Mouse (Mus musculus) v-Abl transformed pro-B cells (cell line): ENCODE measurements at regions not wholly inside any gene's neighbourhood (a gene's known extent, or its start where the extent isn't known, plus 50 kb on each side); places are given as distances from the start of the nearest gene placed in this dataset.

Source experiments
- in situ Hi-C, 2 experiments: fragments of 400-800 bp; cut with MboI; formaldehyde crosslinking; loops; one replicate each; pipeline ENCODE4 v1.15.1; 2025; ENCODE audit not compliant: unreplicated experiment in 2 of 2

DNA sequence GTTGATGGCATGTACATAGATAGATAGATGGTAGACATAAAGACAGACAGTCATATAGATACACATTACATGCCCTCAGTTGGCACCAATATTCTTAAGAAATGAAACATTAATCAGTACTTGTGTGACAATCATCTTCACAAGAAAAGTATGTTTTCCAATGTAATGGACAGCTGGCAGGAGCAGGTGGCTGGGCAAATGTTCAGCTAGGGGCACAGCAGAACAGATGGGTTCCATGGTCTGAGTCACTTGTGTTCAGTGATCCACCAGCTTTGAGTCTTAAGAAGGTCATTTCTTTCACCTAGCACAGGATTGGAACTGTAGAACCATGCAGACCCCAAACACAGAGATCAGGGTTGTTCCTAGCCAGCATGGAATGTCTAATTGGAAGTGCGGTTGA, 2631.2 kb upstream of the 5930422O12Rik start:
- in situ Hi-C loops: no loop called here

DNA sequence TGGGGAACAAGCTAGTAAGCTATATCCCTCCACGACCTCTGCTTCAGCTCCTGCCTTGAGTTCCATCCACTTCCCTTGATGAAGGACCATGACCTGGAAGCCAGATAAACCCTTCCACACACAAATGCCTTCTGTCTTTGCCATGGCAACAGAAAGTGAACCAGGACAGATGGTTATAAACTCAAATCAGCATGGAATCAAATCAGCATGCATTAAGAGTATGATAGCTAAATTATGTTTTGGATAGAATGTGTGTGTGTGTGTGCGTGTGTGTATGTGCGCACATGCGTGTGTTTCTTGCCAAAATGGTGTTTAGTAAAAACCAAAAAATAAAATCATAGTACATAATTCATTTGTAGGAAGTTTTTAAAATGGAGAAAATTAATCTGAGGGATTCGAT, 2611.5 kb upstream of the 5930422O12Rik start:
- in situ Hi-C loops: no loop called here

DNA sequence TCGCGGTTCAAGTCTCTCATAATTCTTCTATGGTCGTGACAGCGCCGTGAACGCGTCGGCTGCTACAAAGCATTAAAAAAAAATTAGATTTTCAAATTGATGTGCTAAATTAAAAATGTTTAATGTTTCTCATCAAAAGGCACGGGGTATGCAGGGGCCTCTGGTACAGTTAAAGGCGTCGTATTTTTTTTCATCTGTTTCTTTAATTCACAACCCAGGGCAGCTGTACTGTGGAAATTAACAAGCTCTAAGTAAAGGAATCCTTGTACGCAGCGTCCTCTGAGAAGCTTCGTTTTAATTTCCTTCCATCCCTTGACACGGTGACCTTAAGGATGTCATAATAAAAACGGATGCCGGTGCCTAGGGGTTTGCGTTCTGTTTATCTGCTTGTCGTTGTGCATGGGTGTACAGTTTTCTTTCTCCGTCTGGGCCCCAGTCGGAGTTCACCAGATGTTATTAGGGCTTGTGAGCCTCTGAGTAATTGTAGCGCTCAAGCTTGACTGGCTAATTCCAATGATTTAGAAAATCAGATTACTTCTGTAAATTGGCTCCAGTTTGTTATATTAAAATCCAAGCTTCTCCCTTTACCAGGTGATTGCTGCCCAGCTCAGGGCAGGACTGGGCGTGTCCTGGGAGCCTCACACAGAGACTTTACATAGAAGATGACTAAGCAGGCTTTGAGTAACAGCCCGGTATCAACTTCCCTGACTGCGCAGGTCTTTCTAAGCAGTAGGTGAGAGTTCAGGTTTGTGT, 2605.5 kb upstream of the 5930422O12Rik start:
- in situ Hi-C loops: no loop called here

DNA sequence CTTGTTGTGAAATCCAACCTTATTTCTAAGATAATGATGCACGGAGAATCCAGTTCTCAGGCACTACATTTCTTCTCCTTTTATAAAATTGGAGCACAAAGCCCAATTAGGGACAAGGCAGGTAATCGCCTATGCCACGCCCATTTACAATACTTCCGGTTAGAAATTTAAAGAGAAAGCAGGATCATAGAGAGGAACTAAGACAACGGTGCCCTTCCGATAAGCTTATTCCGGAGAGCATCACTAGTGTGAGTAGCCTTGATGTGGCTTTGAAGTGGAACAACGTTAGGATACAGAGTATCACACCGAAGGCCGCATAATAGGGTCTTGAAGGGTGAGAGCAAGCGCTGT, 2604.9 kb upstream of the 5930422O12Rik start:
- in situ Hi-C loops: no loop called here

DNA sequence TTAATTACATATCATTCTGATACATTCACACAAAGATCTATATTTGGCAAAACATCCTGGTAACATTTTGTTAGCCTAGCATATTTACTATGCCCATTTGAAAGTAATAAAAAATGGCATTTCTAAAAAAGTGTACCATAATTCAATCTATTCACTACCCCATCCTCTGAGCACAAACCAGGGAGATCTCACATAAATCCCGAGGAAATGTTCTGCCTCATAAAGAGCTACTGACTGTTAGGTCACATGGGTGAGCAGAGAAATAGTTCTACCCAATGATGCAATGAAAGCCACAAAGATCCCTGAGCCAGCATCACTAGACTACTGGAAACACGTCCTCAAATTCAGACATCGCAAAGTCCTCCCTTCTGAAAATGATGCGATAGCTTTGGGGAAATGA, 2602.5 kb upstream of the 5930422O12Rik start:
- in situ Hi-C loops: no loop called here

DNA sequence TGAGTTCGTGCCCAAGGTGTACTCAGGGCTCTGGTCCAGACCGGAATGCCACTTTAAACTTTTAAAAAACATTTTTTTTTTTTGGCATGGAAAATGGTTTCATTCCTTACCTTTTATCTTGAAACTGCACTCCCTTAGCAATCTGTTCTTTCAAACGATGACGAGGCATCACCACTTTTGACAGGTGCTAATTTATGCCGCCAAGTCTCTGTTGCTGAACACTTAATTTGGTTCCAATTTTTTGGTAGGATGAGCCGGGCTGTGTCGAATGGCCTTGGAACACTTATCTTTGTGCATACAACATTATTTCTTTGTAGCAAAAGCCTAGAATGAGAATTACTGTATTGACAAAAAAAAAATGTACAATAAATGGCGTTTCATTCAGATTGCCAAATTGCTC, 2590.5 kb upstream of the 5930422O12Rik start:
- in situ Hi-C loops: loop anchor here in 1 of 2 experiments (10.0 kb wide), 1 partner anchor 197 kb away; no protein-coding TSS in a partner anchor

DNA sequence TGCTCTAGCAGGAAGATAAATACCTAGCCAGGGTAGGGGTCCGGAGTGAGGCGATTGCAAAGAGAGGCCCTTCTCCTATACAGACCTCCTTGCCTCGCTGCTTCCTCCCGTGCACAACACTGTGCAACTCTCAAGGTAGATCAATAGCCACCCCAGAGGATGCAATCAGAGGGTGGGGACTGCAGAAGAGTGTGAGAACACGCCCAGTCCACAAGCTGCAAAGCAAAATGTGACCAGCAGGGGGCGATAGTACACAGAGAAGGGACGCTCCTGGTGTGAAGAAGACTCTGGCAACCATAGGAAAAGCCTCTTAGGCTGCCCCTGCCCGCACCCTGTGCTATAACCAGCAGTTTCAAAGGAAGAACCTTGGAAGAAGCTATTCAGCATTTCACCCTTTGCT, 2588.4 kb upstream of the 5930422O12Rik start:
- in situ Hi-C loops: loop anchor here (5.0 to 10.0 kb wide), 2 partner anchors 82 to 195 kb away; no protein-coding TSS in a partner anchor

DNA sequence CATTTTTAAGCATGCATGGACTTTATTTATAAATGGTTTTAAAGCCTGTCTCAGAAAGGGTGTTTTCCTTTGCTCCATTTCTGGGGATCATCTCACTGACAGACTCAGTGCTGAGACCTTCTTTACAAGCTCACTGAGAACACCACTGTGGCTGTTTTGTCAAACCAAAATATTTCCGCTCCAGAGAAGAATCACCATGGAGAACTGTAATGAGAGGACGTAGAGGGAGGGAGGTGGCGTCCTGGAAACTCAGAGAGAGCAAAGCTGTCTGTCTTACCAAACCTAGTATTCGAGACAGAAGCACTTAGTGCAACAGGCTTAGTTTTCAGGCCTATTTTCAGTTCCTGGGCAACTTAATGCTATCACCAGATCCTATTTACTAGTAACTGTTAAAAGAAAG, 2565.5 kb upstream of the 5930422O12Rik start:
- in situ Hi-C loops: loop anchor here in 1 of 2 experiments (25.0 kb wide), 1 partner anchor 349 kb away; no protein-coding TSS in a partner anchor

DNA sequence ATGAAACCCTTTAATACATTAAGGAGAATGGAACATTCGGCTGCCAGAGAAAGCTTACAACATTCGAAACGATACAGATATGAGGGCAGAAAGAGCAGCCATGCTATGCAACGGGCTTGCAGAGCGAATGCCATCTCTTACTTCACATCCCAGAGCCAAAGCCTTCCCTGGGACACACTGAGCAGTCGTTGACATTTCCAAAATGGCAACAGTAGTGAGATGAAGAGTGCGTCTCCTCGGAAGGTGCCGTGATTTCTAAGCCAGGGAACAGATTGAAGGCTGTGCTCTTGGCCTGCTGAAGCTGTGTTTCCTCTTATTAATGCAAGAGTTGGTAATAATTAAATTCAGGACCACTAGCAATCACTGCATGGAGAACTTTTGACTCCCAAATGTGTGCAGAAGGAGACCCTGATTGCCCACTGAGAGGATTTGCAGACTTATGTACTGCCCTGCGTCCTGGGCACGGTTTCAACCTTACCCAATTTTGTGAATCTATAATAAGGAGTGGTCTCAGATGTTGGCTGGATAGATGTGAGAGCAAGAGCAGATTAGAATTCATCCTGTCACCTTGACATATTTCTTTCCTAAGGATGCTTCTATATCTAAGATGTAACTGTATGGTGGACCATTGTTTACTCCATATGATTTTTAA, 2522.3 kb upstream of the 5930422O12Rik start:
- in situ Hi-C loops: no loop called here

DNA sequence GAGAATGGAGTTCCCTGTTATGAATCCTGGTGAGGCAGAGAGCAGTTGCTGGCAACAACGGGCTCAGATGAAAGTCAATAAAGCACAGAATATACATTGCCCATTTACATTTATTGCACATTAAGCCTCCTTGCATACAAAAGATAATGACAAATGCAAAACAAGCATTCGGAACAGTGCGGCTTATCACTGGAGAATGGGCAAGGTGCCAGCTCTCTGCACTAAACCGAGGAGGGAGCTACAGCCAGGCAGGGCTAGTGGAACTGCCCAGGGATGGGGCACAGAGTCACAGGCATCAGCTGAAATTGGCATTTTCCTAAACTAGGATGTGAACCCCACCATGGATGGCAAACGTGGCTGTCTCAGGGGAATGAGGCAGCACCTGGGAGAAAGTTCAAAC, 2514.8 kb upstream of the 5930422O12Rik start:
- in situ Hi-C loops: no loop called here

DNA sequence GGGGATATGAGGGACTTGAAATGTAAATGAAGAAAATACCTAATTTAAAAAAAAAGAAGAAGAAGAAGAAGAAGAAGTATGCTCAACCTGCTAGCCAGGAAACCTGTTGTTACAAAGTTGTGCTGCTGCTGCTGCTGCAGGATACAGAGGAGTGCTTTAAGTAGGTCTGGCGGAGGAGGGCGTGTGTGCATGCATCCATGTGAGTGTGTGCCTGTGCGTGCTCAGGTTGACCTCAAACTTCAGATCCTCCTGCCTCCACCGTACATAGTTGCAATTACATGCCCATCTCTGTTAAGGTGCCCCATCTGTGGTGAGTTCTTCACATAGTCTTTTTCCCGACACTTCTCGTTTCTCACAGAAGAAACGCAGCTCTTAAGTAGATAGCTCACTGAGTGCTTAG, 2513.4 kb upstream of the 5930422O12Rik start:
- in situ Hi-C loops: no loop called here

DNA sequence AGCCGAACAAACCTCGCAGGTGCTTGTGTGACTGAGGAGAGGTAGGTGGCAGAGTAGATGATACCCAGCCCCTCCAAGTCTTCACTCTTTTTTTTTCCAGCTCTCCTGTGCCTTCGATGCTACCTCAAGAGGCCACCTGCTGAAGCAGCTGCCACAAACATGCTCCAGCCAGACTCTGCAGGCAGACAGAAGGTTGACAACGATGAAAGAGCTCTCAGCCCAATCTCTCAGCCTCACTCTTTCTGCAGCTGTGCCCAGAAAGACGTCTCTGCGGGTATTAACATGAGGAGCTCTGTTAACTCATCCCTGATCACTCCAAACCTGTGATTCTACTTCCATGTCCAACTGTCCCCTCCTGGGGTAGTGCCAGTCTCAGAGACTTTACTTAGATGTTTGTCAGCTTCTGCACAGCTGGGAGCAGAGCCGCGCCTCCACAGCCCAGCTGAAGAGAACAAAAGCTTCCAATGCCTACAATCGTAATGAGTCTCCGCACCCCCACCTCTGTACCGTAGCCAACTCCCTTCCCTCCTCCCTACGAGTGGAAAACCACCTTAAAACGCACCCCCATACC, 2512.8 kb upstream of the 5930422O12Rik start:
- in situ Hi-C loops: no loop called here

DNA sequence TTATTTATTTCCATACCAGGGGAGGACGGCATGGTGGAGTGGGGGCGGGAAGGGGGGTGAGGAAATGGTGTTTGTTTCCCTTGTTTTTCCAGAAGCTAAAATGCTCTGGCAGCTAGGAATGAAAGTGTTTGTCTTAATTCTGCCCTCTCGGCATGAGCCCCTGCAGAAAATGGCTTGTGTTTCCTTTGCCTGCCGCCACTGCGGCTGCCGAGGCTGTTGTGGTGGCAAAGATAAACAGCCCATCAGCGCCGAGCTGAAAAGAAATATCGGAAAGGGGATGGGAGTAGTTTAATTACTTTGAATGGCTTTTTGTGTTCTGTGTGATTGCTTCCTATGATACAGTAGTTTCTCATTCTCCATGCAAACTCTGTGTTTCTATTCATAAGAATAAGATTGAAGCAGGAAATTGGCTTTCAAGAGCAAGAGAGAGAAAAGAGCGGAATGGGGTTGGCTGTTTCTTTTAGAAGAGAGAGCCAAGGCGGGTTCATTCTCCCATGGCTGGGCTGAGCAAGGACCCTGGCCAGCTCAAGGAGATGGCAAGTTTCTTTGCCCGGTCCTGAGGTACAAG, 2512.2 kb upstream of the 5930422O12Rik start:
- in situ Hi-C loops: no loop called here

DNA sequence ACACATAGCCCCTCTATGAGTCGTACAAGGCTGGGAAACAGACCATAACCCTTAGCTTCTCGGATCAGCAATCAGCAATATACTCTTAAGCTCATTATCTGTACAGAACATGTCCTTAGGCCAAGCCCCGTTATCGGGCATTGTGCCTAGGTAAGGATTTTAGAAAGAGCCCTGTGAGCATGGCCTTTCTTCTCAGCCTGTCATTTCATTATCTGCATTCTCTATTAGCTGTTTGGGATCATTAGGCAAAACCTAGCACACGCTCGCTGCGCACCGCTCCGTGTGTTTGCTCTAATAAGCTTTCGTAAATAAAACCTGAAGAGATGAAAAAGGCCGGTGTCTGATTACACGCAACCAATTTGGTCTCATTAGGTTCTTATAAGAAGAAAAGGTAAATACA, 2507.1 kb upstream of the 5930422O12Rik start:
- in situ Hi-C loops: loop anchor here (5.0 kb wide), 1 partner anchor 79 kb away; no protein-coding TSS in a partner anchor

DNA sequence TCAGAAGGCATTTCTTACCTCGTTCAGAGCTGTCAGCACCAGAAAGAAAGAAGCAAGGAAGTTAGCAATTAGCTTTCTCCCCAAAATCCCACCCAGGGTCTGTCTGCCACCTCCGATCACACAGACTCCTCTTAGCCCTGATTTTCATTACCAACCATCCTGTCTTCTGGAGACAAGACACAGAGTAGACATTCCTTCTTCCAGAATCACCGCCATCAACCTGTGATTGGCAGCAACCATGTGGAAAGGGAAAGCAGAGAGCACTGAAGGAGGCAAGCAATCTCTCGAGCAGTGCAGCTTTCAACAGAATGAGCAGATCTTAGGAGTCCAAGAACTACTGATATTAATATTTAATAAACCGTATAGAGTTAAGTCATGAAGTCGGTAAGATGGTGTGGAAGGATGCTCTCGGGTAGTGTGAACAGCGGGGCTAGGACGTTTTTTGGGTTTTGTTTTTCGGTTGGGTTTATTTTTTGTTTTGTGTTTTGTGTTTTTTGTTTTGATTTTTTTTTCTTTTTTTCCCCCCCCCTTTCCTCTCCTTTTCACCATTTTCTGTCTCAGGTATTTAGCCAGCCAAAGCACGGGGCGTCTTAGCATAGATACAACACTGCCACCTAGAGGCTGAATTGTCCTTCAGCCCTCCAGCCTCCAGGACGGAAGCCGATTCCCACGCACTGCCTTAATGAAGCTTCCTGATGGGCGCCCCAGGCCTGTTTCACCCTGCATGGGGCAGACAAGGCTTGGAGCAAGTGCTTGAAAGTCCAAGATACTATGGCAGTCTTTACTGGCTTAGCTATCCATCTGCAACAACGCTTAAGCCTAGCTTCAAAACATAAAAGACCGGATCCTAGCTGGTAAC, 2505.0 kb upstream of the 5930422O12Rik start:
- in situ Hi-C loops: loop anchor here (5.0 kb wide), 1 partner anchor 81 kb away; no protein-coding TSS in a partner anchor

DNA sequence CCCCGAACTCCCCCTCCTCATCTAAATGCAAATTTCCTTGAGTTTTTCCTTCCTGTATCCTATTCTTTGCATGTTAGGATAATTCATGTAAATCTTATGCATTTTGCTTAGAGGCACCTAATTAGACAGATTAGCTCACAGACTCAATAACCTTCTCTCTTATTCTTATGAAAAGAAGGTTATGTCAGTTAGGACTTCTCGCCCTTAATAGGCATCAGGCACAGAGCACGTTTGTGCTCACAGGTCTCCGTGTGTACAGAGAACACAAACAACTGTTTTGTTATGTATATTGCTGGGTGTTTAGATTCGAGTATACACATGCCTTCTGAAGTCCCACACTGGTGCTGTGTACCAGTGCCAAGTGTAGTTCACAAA, 2504.4 kb upstream of the 5930422O12Rik start:
- in situ Hi-C loops: loop anchor here (5.0 kb wide), 1 partner anchor 82 kb away; no protein-coding TSS in a partner anchor

DNA sequence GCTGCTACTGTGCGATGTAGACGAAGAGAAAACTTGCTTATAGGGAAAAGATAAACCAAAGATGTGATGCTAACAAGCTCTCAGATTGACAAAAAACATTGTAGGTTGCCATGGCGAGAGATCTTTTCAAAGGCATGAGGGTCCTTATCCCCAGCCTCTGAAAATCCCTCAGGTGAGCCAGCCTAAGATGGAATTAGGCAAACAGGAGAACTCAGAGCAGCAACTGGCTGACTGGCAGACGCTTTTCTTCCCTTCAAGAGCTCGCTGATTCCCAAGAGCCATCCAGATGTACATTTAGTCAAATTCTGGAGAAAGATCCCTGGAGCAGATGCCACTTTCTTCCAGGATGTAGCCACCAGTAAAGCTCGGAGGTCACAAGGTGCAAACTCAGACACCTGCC, 2503.9 kb upstream of the 5930422O12Rik start:
- in situ Hi-C loops: loop anchor here (5.0 kb wide), 1 partner anchor 82 kb away; no protein-coding TSS in a partner anchor

DNA sequence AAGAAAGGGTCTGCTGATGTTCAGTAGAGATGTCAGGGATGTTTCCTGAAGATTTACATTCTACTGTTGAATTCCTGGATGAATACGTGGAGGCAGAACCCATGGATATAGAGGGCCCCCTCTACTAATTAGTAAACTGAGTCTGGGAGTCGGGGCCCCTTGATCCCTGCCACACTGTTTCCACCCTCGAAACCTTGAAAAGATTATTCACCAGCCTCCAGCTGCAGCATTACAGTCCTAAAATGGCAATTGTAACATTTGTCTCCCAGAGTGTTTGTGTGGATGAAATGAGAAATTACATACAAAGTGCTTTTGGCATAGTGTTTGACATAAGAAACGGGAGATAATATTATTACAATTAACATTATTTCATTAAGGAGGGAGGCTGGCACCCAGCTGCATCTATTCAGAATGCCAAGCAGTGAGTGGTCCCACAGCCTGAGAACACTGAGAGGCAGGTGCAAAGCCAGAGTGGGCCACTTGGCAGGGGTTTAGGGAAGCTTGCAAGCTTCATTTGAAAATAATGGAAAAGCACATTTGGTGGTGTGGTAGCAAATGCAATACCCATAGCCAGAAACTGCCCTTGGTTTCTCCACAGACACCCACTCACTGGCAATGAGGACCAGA, 2490.9 kb upstream of the 5930422O12Rik start:
- in situ Hi-C loops: no loop called here

DNA sequence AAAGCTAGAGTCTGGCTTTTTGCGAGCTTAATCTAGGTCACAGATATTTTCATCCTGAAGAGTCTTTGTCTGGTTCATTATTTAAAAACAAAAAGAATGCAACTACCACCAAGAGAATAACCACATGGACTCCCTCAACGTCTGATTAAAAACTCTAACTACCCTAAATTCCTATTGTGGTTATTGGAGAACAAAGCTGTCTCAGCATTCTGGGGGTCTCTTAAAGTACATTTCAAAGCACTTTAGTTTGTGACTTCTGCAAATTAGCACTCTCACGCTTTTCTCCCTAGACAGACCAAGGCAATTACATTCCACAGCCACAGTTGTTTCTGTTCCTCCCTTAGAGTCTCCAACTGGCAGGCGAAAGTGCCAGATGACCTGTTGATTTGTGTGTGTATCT, 2487.6 kb upstream of the 5930422O12Rik start:
- in situ Hi-C loops: no loop called here
